13 mouse cellular contexts compared by ENCODE assay signal in the genomic region with DNA sequence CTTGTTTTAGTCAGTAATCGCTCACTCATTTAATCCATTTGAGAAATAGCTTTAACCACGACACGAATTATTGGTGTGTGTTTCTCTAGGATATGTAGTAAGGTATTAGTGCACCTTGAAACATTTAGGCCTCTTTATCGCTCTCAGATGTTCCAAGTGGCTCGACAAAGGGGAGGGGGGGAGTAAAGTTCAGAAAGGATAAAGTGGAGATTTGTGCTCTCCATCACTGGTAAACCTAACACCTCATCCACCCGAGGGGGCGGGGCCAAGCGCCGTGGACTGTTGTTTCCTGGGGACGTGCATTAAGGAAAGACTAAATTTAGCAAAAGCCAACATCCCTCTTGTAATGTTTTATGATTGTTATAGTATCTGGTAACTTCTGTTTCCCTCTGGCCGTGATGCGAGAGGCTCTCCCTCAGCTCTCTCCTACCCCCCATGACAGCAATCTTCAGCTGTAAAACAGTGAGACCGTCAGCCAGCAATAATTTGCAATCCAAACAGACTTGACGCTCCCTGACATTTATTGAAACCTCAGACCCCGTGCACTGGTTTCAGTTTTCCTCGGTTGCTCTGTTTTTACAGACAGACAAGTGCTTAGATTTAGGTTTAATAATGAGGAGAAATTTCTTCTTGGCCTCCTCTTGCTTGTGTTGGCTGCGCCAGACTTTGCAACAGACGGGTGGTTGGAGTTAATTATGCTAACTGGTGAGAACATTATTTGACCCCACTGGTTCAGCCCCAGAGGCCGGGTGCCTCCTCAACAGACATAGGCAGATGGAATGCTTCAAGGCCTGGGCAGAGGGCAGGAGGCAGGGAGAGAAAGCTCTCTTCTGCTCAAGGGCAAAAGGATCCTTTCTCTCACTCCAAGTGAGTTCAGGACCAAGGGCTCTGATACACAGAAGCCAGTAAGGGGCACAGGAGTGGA.
DNase-seq lines count a peak whose midpoint lies in the region; ATAC-seq lines count a peak whose summit lies in the region.
"Had no signal": no experiment of that assay in that cellular context is flagged by ENCODE, and none has a peak within 500 bp of the region (broad histone marks: within the 10 kb centered on the region; RNA-seq: fewer than 3 reads in every experiment).

No protein-coding gene starts in this region.

- no peak overlapping the region for H3K27ac ChIP-seq in liver, embryonic 12.5 days
- H3K27ac ChIP-seq in embryonic facial prominence, embryonic 13.5 days = peak overlapping the region; percentile 22; the same call in 1 of the 2 replicates
- no peak overlapping the region for H3K27ac ChIP-seq in midbrain, embryonic 13.5 days
- no peak overlapping the region for H3K27ac ChIP-seq in midbrain, embryonic 15.5 days
- H3K27ac ChIP-seq in hindbrain, embryonic 11.5 days (ENCODE audit: low read depth, low read length) = no peak overlapping the region
- H3K27ac ChIP-seq: forebrain, embryonic 12.5 days had no signal

- no peaks in the 10 kb centered on the region for H3K9me3 ChIP-seq in liver, embryonic 12.5 days (replicated peaks)
- H3K9me3 ChIP-seq in embryonic facial prominence, embryonic 13.5 days = no peaks in the 10 kb centered on the region
- no peaks in the 10 kb centered on the region for H3K9me3 ChIP-seq in midbrain, embryonic 13.5 days
- H3K9me3 ChIP-seq in midbrain, embryonic 15.5 days = no peaks in the 10 kb centered on the region
- no peaks in the 10 kb centered on the region for H3K9me3 ChIP-seq in hindbrain, embryonic 11.5 days (ENCODE audit: control insufficient read depth, low read length)
- H3K9me3 ChIP-seq: forebrain, embryonic 12.5 days had no signal

- H3K36me3 ChIP-seq in liver, embryonic 12.5 days = no peaks in the 10 kb centered on the region
- H3K36me3 ChIP-seq in embryonic facial prominence, embryonic 13.5 days = no peaks in the 10 kb centered on the region
- H3K36me3 ChIP-seq in midbrain, embryonic 13.5 days = no peaks in the 10 kb centered on the region
- H3K36me3 ChIP-seq in midbrain, embryonic 15.5 days (replicated peaks) = no peaks in the 10 kb centered on the region
- H3K36me3 ChIP-seq in hindbrain, embryonic 11.5 days (ENCODE audit: control insufficient read depth, insufficient read depth, low read length) = no peaks in the 10 kb centered on the region
- H3K36me3 ChIP-seq: forebrain, embryonic 12.5 days had no signal

- H3K4me2 ChIP-seq in liver, embryonic 12.5 days = no peak overlapping the region
- H3K4me2 ChIP-seq in embryonic facial prominence, embryonic 13.5 days = peak overlapping the region; percentile 37
- no peak overlapping the region for H3K4me2 ChIP-seq in midbrain, embryonic 13.5 days (replicated peaks)
- H3K4me2 ChIP-seq in midbrain, embryonic 15.5 days = no peak overlapping the region
- no peak overlapping the region for H3K4me2 ChIP-seq in hindbrain, embryonic 11.5 days (replicated peaks; ENCODE audit: low read depth, low read length)
- H3K4me2 ChIP-seq: forebrain, embryonic 12.5 days; liver, embryonic 11.5 days had no signal

- peak; percentile 3 for DNase-seq in liver
- peak; percentile 41 for DNase-seq in kidney, postnatal 14 days
- no peak for DNase-seq in hindbrain, embryonic 11.5 days (ENCODE audit: low spot score)
- DNase-seq: heart, adult 11 months; heart, postnatal 4 days; lung, postnatal 36 days had no signal

- no peak overlapping the region for H3K9ac ChIP-seq in liver, embryonic 12.5 days
- no peak overlapping the region for H3K9ac ChIP-seq in embryonic facial prominence, embryonic 13.5 days
- H3K9ac ChIP-seq in midbrain, embryonic 13.5 days (replicated peaks) = no peak overlapping the region
- no peak overlapping the region for H3K9ac ChIP-seq in midbrain, embryonic 15.5 days
- H3K9ac ChIP-seq in hindbrain, embryonic 11.5 days (ENCODE audit: low read depth, low read length) = no peak overlapping the region
- H3K9ac ChIP-seq: forebrain, embryonic 12.5 days had no signal

- no peaks in the 10 kb centered on the region for H3K27me3 ChIP-seq in liver, embryonic 12.5 days (replicated peaks)
- H3K27me3 ChIP-seq in embryonic facial prominence, embryonic 13.5 days = peaks cover 3% of the 10 kb centered on the region; the same call in 1 of the 2 replicates
- no peaks in the 10 kb centered on the region for H3K27me3 ChIP-seq in midbrain, embryonic 13.5 days
- no peaks in the 10 kb centered on the region for H3K27me3 ChIP-seq in midbrain, embryonic 15.5 days (replicated peaks)
- H3K27me3 ChIP-seq in hindbrain, embryonic 11.5 days (ENCODE audit: control insufficient read depth, insufficient read depth, low read length) = no peaks in the 10 kb centered on the region
- H3K27me3 ChIP-seq: CH12.LX; forebrain, embryonic 12.5 days had no signal

- no peaks in the 10 kb centered on the region for H3K4me1 ChIP-seq in liver, embryonic 12.5 days
- H3K4me1 ChIP-seq in embryonic facial prominence, embryonic 13.5 days = peaks cover 13% of the 10 kb centered on the region
- H3K4me1 ChIP-seq in midbrain, embryonic 13.5 days (replicated peaks) = no peaks in the 10 kb centered on the region
- H3K4me1 ChIP-seq in midbrain, embryonic 15.5 days = no peaks in the 10 kb centered on the region
- no peaks in the 10 kb centered on the region for H3K4me1 ChIP-seq in hindbrain, embryonic 11.5 days (replicated peaks; ENCODE audit: control insufficient read depth, insufficient read depth, low read length)
- H3K4me1 ChIP-seq: forebrain, embryonic 12.5 days had no signal

- no peak for ATAC-seq in liver, embryonic 12.5 days
- ATAC-seq in embryonic facial prominence, embryonic 13.5 days (ENCODE audit: insufficient number of reproducible peaks, insufficient read depth, low FRiP score, low TSS enrichment, low read depth) = no peak
- ATAC-seq in midbrain, embryonic 13.5 days = no peak
- ATAC-seq in midbrain, embryonic 15.5 days (replicated peaks) = no peak
- no peak for ATAC-seq in hindbrain, embryonic 11.5 days (ENCODE audit: low FRiP score)

- no peak overlapping the region for H3K4me3 ChIP-seq in liver, embryonic 12.5 days
- H3K4me3 ChIP-seq in embryonic facial prominence, embryonic 13.5 days = no peak overlapping the region; the same call in 1 of the 2 replicates
- H3K4me3 ChIP-seq in midbrain, embryonic 13.5 days (replicated peaks) = no peak overlapping the region
- no peak overlapping the region for H3K4me3 ChIP-seq in midbrain, embryonic 15.5 days
- H3K4me3 ChIP-seq in hindbrain, embryonic 11.5 days (ENCODE audit: low read depth, low read length) = no peak overlapping the region
- H3K4me3 ChIP-seq: forebrain, embryonic 12.5 days had no signal

- WGBS in liver, embryonic 12.5 days (ENCODE audit: insufficient replicate concordance) = 61% methylated on average over 19 of the region's 19 CpGs
- 21% methylated on average over 19 of the region's 19 CpGs for WGBS in embryonic facial prominence, embryonic 13.5 days
- 85% methylated on average over 19 of the region's 19 CpGs for WGBS in midbrain, embryonic 13.5 days
- whole genome bisulfite sequencing in midbrain, embryonic 15.5 days = 82% methylated on average over 19 of the region's 19 CpGs
- WGBS in hindbrain, embryonic 11.5 days = 81% methylated on average over 19 of the region's 19 CpGs
